Mouse (Mus musculus): ENCODE data around the gene Nudcd3. TPM values are rescaled to one million over a fixed set of nuclear protein-coding genes. Genes with fewer than 3 reads are reported as not detected.
A peak's percentile ranks its signal among the peaks of the same experiment; 100 is the strongest.

Nudcd3 gene
- polyA plus RNA-seq, 1 experiment from 2014 or later = 58.0 TPM

GRCm38 (mm10) chr11:6208158-6208557, 7.9 kb upstream of the Nudcd3 start:
- Histone ChIP-seq H3K4me1 (ENCODE audit: control insufficient read depth, insufficient read depth, low read length) (no peaks in the 10 kb centered on the region), H3K27me3 (ENCODE audit: control insufficient read depth, insufficient read depth, low read length) (no peaks in the 10 kb centered on the region), H3K4me2 (ENCODE audit: low read depth, low read length) (no peak overlapping the region), H3K36me3 (ENCODE audit: control insufficient read depth, insufficient read depth, low read length) (no peaks in the 10 kb centered on the region), H3K9ac (replicated peaks; ENCODE audit: low read depth, low read length) (no peak overlapping the region), H3K9me3 (ENCODE audit: control insufficient read depth, low read length) (no peaks in the 10 kb centered on the region), H3K27ac (ENCODE audit: low read depth, low read length) (no peak overlapping the region), H3K4me3 (ENCODE audit: low read depth, low read length) (no peak overlapping the region)
- ATAC-seq (ENCODE audit: low read depth) = no peak
- 83% methylated on average over 1 of the region's 1 CpGs for WGBS

DNA sequence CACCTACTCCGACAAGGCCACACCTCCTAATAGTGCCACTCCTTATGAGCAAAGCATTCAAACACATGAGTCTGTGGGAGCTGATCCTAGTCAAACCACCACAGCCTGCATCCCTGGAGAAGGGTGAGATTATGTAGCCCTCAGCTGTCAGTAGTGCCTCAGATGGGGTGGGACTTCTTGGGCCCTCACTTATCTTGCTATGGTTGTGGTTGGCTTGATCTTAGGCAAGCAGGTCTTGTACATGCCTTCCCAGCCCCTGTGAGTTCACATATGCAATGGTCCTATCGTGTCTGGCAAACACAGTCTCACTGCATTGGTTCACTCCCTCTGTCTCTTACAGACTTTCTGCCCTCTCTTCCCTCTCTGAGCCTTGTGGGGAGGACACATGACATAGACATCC, 6.9 kb upstream of the Nudcd3 start:
- no peak for ATAC-seq (ENCODE audit: low read depth)
- H3K4me1 ChIP-seq (ENCODE audit: control insufficient read depth, insufficient read depth, low read length) = no peaks in the 10 kb centered on the region
- WGBS = 73% methylated on average over 2 of the region's 2 CpGs

DNA sequence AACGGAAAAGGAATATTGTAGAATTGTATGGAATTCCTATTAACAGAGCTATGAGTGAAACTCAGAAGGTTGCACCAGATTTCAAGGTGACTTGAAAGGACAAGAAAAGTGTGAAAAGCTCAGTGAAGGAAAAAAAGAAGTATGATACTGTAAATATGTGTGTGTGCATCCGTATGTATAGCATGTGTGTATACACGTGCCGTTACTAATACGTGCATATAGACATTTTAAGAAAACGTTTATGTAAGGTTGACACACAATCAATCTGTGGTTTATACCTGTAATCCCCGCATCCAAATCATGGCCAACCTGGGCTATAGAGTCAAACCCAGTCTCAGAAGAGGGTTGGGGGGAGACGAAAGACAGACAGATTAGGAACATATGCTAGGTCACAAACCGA, 355 bp upstream of the Nudcd3 start:
- no peak; the same call in 1 of the 2 replicates for ATAC-seq (ENCODE audit: low read depth)
- WGBS = 30% methylated on average over 9 of the region's 9 CpGs
- Histone ChIP-seq H3K4me1 (ENCODE audit: control insufficient read depth, insufficient read depth, low read length) (peaks cover 17% of the 10 kb centered on the region), H3K4me3 (ENCODE audit: low read depth, low read length) (peak overlapping the region; percentile 99), H3K4me2 (ENCODE audit: low read depth, low read length) (peak overlapping the region; percentile 85), H3K9me3 (ENCODE audit: control insufficient read depth, low read length) (no peaks in the 10 kb centered on the region), H3K27ac (ENCODE audit: low read depth, low read length) (peak overlapping the region; percentile 98), H3K9ac (replicated peaks; ENCODE audit: low read depth, low read length) (peak overlapping the region; percentile 95), H3K36me3 (ENCODE audit: control insufficient read depth, insufficient read depth, low read length) (no peaks in the 10 kb centered on the region), H3K27me3 (ENCODE audit: control insufficient read depth, insufficient read depth, low read length) (no peaks in the 10 kb centered on the region; the same call in 1 of the 2 replicates)

More for the DNA sequence above, 6.9 kb upstream of the Nudcd3 start:
- Histone ChIP-seq H3K4me2 (ENCODE audit: low read depth, low read length) (no peak overlapping the region), H3K9me3 (ENCODE audit: control insufficient read depth, low read length) (no peaks in the 10 kb centered on the region), H3K4me3 (ENCODE audit: low read depth, low read length) (no peak overlapping the region), H3K27me3 (ENCODE audit: control insufficient read depth, insufficient read depth, low read length) (no peaks in the 10 kb centered on the region), H3K27ac (ENCODE audit: low read depth, low read length) (no peak overlapping the region), H3K36me3 (ENCODE audit: control insufficient read depth, insufficient read depth, low read length) (no peaks in the 10 kb centered on the region), H3K9ac (replicated peaks; ENCODE audit: low read depth, low read length) (no peak overlapping the region)

- under 1% methylated on average over 35 of the region's 35 CpGs for WGBS
- Histone ChIP-seq H3K9ac (replicated peaks; ENCODE audit: low read depth, low read length) (peak within 1 kb of the TSS; percentile 95), H3K27ac (ENCODE audit: low read depth, low read length) (peak within 1 kb of the TSS; percentile 98)
Measured at GRCm38 (mm10) chr11:6199410-6200086, 667 bp downstream of the Nudcd3 start, which contains the start of gene A730071L15Rik. Gene A730071L15Rik, plus strand, starts transcription at chr11:6200029.

DNA sequence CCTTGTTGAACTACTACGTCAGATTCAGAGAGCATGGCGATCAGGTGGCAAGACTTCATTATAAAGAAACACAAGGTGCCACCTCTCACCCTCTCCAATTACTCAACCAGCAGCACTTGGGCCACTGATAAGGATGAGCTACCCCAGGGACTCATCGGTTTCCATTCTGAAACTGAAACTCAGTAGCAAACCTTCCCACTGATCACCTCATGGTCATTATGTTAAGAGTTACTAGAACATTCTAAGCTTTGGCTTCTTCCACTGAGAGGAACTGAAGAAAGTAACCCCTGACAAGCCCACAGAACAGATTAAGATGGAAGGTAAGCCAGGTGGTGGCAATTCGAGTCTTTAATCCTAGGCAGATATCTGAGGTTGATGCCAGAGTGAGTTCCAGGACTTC, 1.8 kb downstream of the Nudcd3 start:
- Histone ChIP-seq H3K4me2 (ENCODE audit: low read depth, low read length) (peak overlapping the region; percentile 85), H3K4me3 (ENCODE audit: low read depth, low read length) (no peak overlapping the region), H3K9me3 (ENCODE audit: control insufficient read depth, low read length) (no peaks in the 10 kb centered on the region), H3K27me3 (ENCODE audit: control insufficient read depth, insufficient read depth, low read length) (no peaks in the 10 kb centered on the region; the same call in 1 of the 2 replicates), H3K4me1 (ENCODE audit: control insufficient read depth, insufficient read depth, low read length) (peaks cover 17% of the 10 kb centered on the region), H3K27ac (ENCODE audit: low read depth, low read length) (no peak overlapping the region), H3K36me3 (ENCODE audit: control insufficient read depth, insufficient read depth, low read length) (no peaks in the 10 kb centered on the region), H3K9ac (replicated peaks; ENCODE audit: low read depth, low read length) (no peak overlapping the region)
- WGBS = 97% methylated on average over 4 of the region's 4 CpGs
- no peak for ATAC-seq (ENCODE audit: low read depth)

More at GRCm38 (mm10) chr11:6199410-6200086, 667 bp downstream of the Nudcd3 start, which contains the start of gene A730071L15Rik:
- Histone ChIP-seq H3K9me3 (ENCODE audit: control insufficient read depth, low read length) (no peaks in the 10 kb centered on the region), H3K4me3 (ENCODE audit: low read depth, low read length) (peak within 1 kb of the TSS; percentile 99), H3K4me2 (ENCODE audit: low read depth, low read length) (peak within 1 kb of the TSS; percentile 85), H3K4me1 (ENCODE audit: control insufficient read depth, insufficient read depth, low read length) (peaks cover 17% of the 10 kb centered on the region), H3K27me3 (ENCODE audit: control insufficient read depth, insufficient read depth, low read length) (no peaks in the 10 kb centered on the region; the same call in 1 of the 2 replicates), H3K36me3 (ENCODE audit: control insufficient read depth, insufficient read depth, low read length) (no peaks in the 10 kb centered on the region)
- ATAC-seq (ENCODE audit: low read depth) = peak; percentile 74

GRCm38 (mm10) chr11:6196780-6197179, 3.4 kb downstream of the Nudcd3 start:
- 96% methylated on average over 8 of the region's 8 CpGs for WGBS
- Histone ChIP-seq H3K27ac (ENCODE audit: low read depth, low read length) (no peak overlapping the region), H3K4me3 (ENCODE audit: low read depth, low read length) (no peak overlapping the region), H3K27me3 (ENCODE audit: control insufficient read depth, insufficient read depth, low read length) (no peaks in the 10 kb centered on the region; the same call in 1 of the 2 replicates), H3K36me3 (ENCODE audit: control insufficient read depth, insufficient read depth, low read length) (peaks cover 5% of the 10 kb centered on the region; the same call in 1 of the 2 replicates), H3K4me1 (ENCODE audit: control insufficient read depth, insufficient read depth, low read length) (peaks cover 17% of the 10 kb centered on the region), H3K4me2 (ENCODE audit: low read depth, low read length) (no peak overlapping the region), H3K9me3 (ENCODE audit: control insufficient read depth, low read length) (no peaks in the 10 kb centered on the region), H3K9ac (replicated peaks; ENCODE audit: low read depth, low read length) (no peak overlapping the region)
- no peak for ATAC-seq (ENCODE audit: low read depth)

DNA sequence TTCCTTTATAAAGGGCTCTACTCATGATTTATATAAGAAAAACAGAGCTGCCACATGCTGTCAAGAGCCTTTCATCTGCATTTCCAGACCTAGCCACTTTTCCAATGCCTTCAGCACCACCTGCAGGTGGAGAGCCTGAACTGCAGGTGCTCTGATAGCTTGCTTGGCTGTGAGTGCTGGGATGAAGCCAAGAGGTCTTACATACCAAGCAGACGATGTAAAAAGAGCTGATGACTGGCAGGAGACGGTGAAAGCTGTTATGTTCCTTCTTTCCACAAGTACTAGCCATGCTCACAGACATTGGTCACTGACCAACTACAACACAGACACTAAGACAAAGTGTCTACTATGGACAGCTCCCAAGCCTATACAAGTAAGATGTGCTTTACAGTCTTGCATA, 12.3 kb downstream of the Nudcd3 start:
- Histone ChIP-seq H3K27me3 (ENCODE audit: control insufficient read depth, insufficient read depth, low read length) (no peaks in the 10 kb centered on the region), H3K36me3 (ENCODE audit: control insufficient read depth, insufficient read depth, low read length) (peaks cover 7% of the 10 kb centered on the region; the same call in 1 of the 2 replicates), H3K4me1 (ENCODE audit: control insufficient read depth, insufficient read depth, low read length) (peaks cover 16% of the 10 kb centered on the region), H3K4me3 (ENCODE audit: low read depth, low read length) (no peak overlapping the region), H3K27ac (ENCODE audit: low read depth, low read length) (no peak overlapping the region), H3K9ac (replicated peaks; ENCODE audit: low read depth, low read length) (no peak overlapping the region), H3K4me2 (ENCODE audit: low read depth, low read length) (no peak overlapping the region), H3K9me3 (ENCODE audit: control insufficient read depth, low read length) (no peaks in the 10 kb centered on the region)
- ATAC-seq (ENCODE audit: low read depth) = peak; percentile 69; the same call in 1 of the 2 replicates
- 6% methylated on average over 2 of the region's 2 CpGs for WGBS

DNA sequence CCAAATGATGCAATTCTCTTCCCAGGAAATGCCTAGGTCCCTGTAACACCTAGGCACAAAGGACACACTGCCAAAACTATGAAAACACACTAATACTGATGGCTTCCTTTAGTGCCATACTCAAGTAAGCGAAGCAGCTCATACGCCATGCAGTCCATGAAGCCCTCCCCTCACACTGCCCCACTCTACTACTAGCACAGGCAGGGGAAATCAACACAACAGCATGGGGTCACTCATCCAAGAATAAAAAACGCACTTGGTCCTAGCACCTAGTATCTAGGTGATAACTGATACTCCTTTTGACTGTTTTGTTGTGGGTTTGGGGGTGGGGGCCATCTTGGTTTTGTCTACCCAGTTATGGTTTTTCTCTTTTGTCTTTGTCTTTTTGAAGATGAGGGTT, 12.8 kb downstream of the Nudcd3 start:
- Histone ChIP-seq H3K4me1 (ENCODE audit: control insufficient read depth, insufficient read depth, low read length) (peaks cover 17% of the 10 kb centered on the region), H3K36me3 (ENCODE audit: control insufficient read depth, insufficient read depth, low read length) (0 out of 2 replicates have a peak, but pooled peaks cover 5% of the 10 kb centered on the region), H3K9me3 (ENCODE audit: control insufficient read depth, low read length) (no peaks in the 10 kb centered on the region), H3K27me3 (ENCODE audit: control insufficient read depth, insufficient read depth, low read length) (no peaks in the 10 kb centered on the region), H3K4me2 (ENCODE audit: low read depth, low read length) (no peak overlapping the region), H3K9ac (replicated peaks; ENCODE audit: low read depth, low read length) (no peak overlapping the region), H3K4me3 (ENCODE audit: low read depth, low read length) (no peak overlapping the region), H3K27ac (ENCODE audit: low read depth, low read length) (no peak overlapping the region)
- no peak for ATAC-seq (ENCODE audit: low read depth)
- 81% methylated on average over 3 of the region's 3 CpGs for WGBS

DNA sequence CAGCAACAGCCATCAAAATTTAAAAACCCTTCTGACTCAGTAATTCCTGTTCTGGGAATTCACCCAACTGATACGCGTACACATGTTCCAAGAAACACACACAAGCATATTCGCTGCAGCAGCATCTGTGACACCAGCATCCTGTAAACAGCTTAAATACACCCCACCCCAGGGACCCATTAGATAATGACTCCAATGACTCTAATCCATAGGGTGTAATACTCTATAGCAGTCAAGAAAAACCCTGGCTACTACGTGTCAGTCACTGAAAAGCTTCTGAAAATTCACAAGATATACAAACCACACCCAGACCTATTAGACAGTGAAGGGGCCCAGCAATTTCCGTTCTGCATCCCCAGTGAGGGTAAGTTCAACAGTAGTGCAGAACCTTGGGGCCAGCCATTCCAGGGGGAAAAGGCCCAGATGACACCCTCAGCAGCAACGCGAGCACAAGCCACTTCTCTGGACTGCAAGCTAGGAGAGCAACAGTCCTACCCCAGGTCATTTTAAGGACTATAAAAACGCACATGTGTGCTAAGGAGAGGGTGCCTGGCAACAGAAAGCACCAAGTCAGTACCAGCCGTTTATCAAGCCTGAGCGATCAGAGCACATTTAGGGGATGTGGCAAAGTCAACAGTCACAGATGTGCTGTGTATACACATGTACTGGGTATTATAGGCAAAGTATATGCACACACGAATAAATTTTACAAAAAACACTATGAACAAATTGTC, 15.8 kb downstream of the Nudcd3 start:
- H3K9ac ChIP-seq (replicated peaks; ENCODE audit: low read depth, low read length) = no peak overlapping the region
- H3K4me1 ChIP-seq (ENCODE audit: control insufficient read depth, insufficient read depth, low read length) = peaks cover 17% of the 10 kb centered on the region
- H3K4me3 ChIP-seq (ENCODE audit: low read depth, low read length) = no peak overlapping the region
- 0 out of 2 replicates have a peak, but pooled peaks have one; percentile 26 for ATAC-seq (ENCODE audit: low read depth)
- H3K27me3 ChIP-seq (ENCODE audit: control insufficient read depth, insufficient read depth, low read length) = no peaks in the 10 kb centered on the region
- H3K36me3 ChIP-seq (ENCODE audit: control insufficient read depth, insufficient read depth, low read length) = 0 out of 2 replicates have a peak, but pooled peaks cover 5% of the 10 kb centered on the region
- no peak overlapping the region for H3K4me2 ChIP-seq (ENCODE audit: low read depth, low read length)
- 38% methylated on average over 11 of the region's 11 CpGs for WGBS
- no peak overlapping the region for H3K27ac ChIP-seq (ENCODE audit: low read depth, low read length)
- H3K9me3 ChIP-seq (ENCODE audit: control insufficient read depth, low read length) = no peaks in the 10 kb centered on the region

All from neural tube, embryonic 14.5 days (tissue).